Comparison of ENCODE assay signal across 17 mouse cellular contexts in genomic region chr17:15389356-15389755, GRCm38 (mm10). TPM values are rescaled to one million over a fixed set of nuclear protein-coding genes. Genes with fewer than 3 reads are reported as not detected.
DNase-seq lines count a peak whose midpoint lies in the region; ATAC-seq and TF ChIP-seq lines count a peak whose summit lies in the region.
"Had no signal": no experiment of that assay in that cellular context is flagged by ENCODE, and none has a peak within 500 bp of the region (broad histone marks: within the 10 kb centered on the region; RNA-seq: fewer than 3 reads in every experiment).

No protein-coding gene starts in this region.

- no peak for ATAC-seq in midbrain, embryonic 11.5 days (ENCODE audit: low FRiP score)
- ATAC-seq in midbrain, embryonic 14.5 days (ENCODE audit: low FRiP score, low TSS enrichment), result no peak
- ATAC-seq in kidney, embryonic 16.5 days (ENCODE audit: low FRiP score, low TSS enrichment), result 0 out of 2 replicates have a peak, but pooled peaks have one; percentile 49
- ATAC-seq in liver, postnatal 0 days, result peak; percentile 94
- ATAC-seq in hindbrain, embryonic 11.5 days (ENCODE audit: low FRiP score), result no peak

- H3K9me3 ChIP-seq in midbrain, embryonic 11.5 days (ENCODE audit: control insufficient read depth, low read length), result no peaks in the 10 kb centered on the region
- H3K9me3 ChIP-seq in midbrain, embryonic 14.5 days (ENCODE audit: control insufficient read depth, low read length), result no peaks in the 10 kb centered on the region
- H3K9me3 ChIP-seq in kidney, embryonic 16.5 days (ENCODE audit: low read length), result no peaks in the 10 kb centered on the region
- no peaks in the 10 kb centered on the region for H3K9me3 ChIP-seq in liver, postnatal 0 days (ENCODE audit: low read length)
- no peaks in the 10 kb centered on the region for H3K9me3 ChIP-seq in hindbrain, embryonic 11.5 days (ENCODE audit: control insufficient read depth, low read length)
- H3K9me3 ChIP-seq: forebrain, embryonic 12.5 days; heart, embryonic 15.5 days; hindbrain, embryonic 10.5 days; limb, embryonic 10.5 days; lung, embryonic 15.5 days had no signal

- no peak overlapping the region for H3K4me3 ChIP-seq in midbrain, embryonic 11.5 days (ENCODE audit: low read depth, low read length)
- H3K4me3 ChIP-seq in midbrain, embryonic 14.5 days (replicated peaks; ENCODE audit: low read depth, low read length), result no peak overlapping the region
- H3K4me3 ChIP-seq in kidney, embryonic 16.5 days (ENCODE audit: low read length), result no peak overlapping the region
- no peak overlapping the region for H3K4me3 ChIP-seq in liver, postnatal 0 days (ENCODE audit: low read depth, low read length)
- H3K4me3 ChIP-seq in hindbrain, embryonic 11.5 days (ENCODE audit: low read depth, low read length), result no peak overlapping the region
- H3K4me3 ChIP-seq: forebrain, embryonic 12.5 days; heart, embryonic 15.5 days; hindbrain, embryonic 10.5 days; limb, embryonic 10.5 days; lung, embryonic 15.5 days had no signal

- H3K4me1 ChIP-seq in midbrain, embryonic 11.5 days (ENCODE audit: control insufficient read depth, insufficient read depth, low read length), result no peaks in the 10 kb centered on the region
- no peaks in the 10 kb centered on the region for H3K4me1 ChIP-seq in midbrain, embryonic 14.5 days (ENCODE audit: control insufficient read depth, insufficient read depth, low read length)
- H3K4me1 ChIP-seq in kidney, embryonic 16.5 days (ENCODE audit: insufficient read depth, low read length), result no peaks in the 10 kb centered on the region
- no peaks in the 10 kb centered on the region for H3K4me1 ChIP-seq in liver, postnatal 0 days (ENCODE audit: insufficient read depth)
- no peaks in the 10 kb centered on the region for H3K4me1 ChIP-seq in hindbrain, embryonic 11.5 days (replicated peaks; ENCODE audit: control insufficient read depth, insufficient read depth, low read length)
- H3K4me1 ChIP-seq: forebrain, embryonic 12.5 days; heart, embryonic 15.5 days; hindbrain, embryonic 10.5 days; limb, embryonic 10.5 days; lung, embryonic 15.5 days had no signal

- H3K27ac ChIP-seq in midbrain, embryonic 11.5 days (ENCODE audit: low read depth, low read length), result no peak overlapping the region
- H3K27ac ChIP-seq in midbrain, embryonic 14.5 days (replicated peaks; ENCODE audit: low read depth, low read length), result no peak overlapping the region
- no peak overlapping the region for H3K27ac ChIP-seq in kidney, embryonic 16.5 days (ENCODE audit: low read length)
- H3K27ac ChIP-seq in liver, postnatal 0 days (ENCODE audit: low read depth), result peak overlapping the region; percentile 62
- no peak overlapping the region for H3K27ac ChIP-seq in hindbrain, embryonic 11.5 days (ENCODE audit: low read depth, low read length)
- H3K27ac ChIP-seq: forebrain, embryonic 12.5 days; heart, embryonic 15.5 days; hindbrain, embryonic 10.5 days; limb, embryonic 10.5 days; lung, embryonic 15.5 days had no signal

- no peak for TF ChIP-seq CTCF in liver, postnatal 0 days (IDR thresholded peaks at IDR 0.05; ENCODE audit: low read depth)

- TF ChIP-seq EP300 in liver, postnatal 0 days (IDR thresholded peaks at IDR 0.05; ENCODE audit: low read depth), result no peak

- H3K36me3 ChIP-seq in midbrain, embryonic 11.5 days (ENCODE audit: control insufficient read depth, insufficient read depth, low read length), result no peaks in the 10 kb centered on the region
- H3K36me3 ChIP-seq in midbrain, embryonic 14.5 days (ENCODE audit: control insufficient read depth, insufficient read depth, low read length), result no peaks in the 10 kb centered on the region
- no peaks in the 10 kb centered on the region for H3K36me3 ChIP-seq in kidney, embryonic 16.5 days (ENCODE audit: insufficient read depth, low read length)
- H3K36me3 ChIP-seq in liver, postnatal 0 days (replicated peaks; ENCODE audit: insufficient read depth, low read length), result no peaks in the 10 kb centered on the region
- H3K36me3 ChIP-seq in hindbrain, embryonic 11.5 days (ENCODE audit: control insufficient read depth, insufficient read depth, low read length), result no peaks in the 10 kb centered on the region
- H3K36me3 ChIP-seq: forebrain, embryonic 12.5 days; heart, embryonic 15.5 days; hindbrain, embryonic 10.5 days; limb, embryonic 10.5 days; lung, embryonic 15.5 days had no signal

- H3K27me3 ChIP-seq in midbrain, embryonic 11.5 days (ENCODE audit: control insufficient read depth, insufficient read depth, low read length), result no peaks in the 10 kb centered on the region
- no peaks in the 10 kb centered on the region for H3K27me3 ChIP-seq in midbrain, embryonic 14.5 days (ENCODE audit: control insufficient read depth, insufficient read depth, low read length)
- no peaks in the 10 kb centered on the region for H3K27me3 ChIP-seq in kidney, embryonic 16.5 days (ENCODE audit: insufficient read depth, low read length)
- H3K27me3 ChIP-seq in liver, postnatal 0 days (ENCODE audit: insufficient read depth, low read length), result no peaks in the 10 kb centered on the region
- H3K27me3 ChIP-seq in hindbrain, embryonic 11.5 days (ENCODE audit: control insufficient read depth, insufficient read depth, low read length), result no peaks in the 10 kb centered on the region

- 82% methylated on average over 8 of the region's 8 CpGs for WGBS in midbrain, embryonic 11.5 days
- WGBS in midbrain, embryonic 14.5 days, result 85% methylated on average over 8 of the region's 8 CpGs
- 65% methylated on average over 8 of the region's 8 CpGs for WGBS in kidney, embryonic 16.5 days
- WGBS in liver, postnatal 0 days (ENCODE audit: insufficient replicate concordance), result 58% methylated on average over 8 of the region's 8 CpGs
- WGBS in hindbrain, embryonic 11.5 days, result 77% methylated on average over 8 of the region's 8 CpGs

- H3K4me2 ChIP-seq in midbrain, embryonic 11.5 days, result no peak overlapping the region
- H3K4me2 ChIP-seq in midbrain, embryonic 14.5 days (ENCODE audit: low read length), result no peak overlapping the region
- no peak overlapping the region for H3K4me2 ChIP-seq in kidney, embryonic 16.5 days (replicated peaks; ENCODE audit: low read depth, low read length)
- peak overlapping the region; percentile 33; the same call in 1 of the 2 replicates for H3K4me2 ChIP-seq in liver, postnatal 0 days (ENCODE audit: low read depth, low read length)
- H3K4me2 ChIP-seq in hindbrain, embryonic 11.5 days (replicated peaks; ENCODE audit: low read depth, low read length), result no peak overlapping the region
- H3K4me2 ChIP-seq: forebrain, embryonic 12.5 days; heart, embryonic 15.5 days; lung, embryonic 15.5 days had no signal

- peak; percentile 49 for DNase-seq in midbrain, embryonic 11.5 days (ENCODE audit: low spot score, missing footprints)
- no peak for DNase-seq in midbrain, embryonic 14.5 days
- DNase-seq in liver, postnatal 0 days, result peak; percentile 23
- DNase-seq in urinary bladder, postnatal 36 days (ENCODE audit: low spot score in 2 of 2), result no peak
- DNase-seq in gastrocnemius, postnatal 25 days, result no peak
- no peak for DNase-seq in hindbrain, embryonic 11.5 days (ENCODE audit: low spot score)
- DNase-seq: adrenal gland, postnatal 10 days; cerebellum, adult 18-20 months; right cerebral cortex, postnatal 4 days; thymus, postnatal 36 days had no signal

- no peak overlapping the region for H3K9ac ChIP-seq in midbrain, embryonic 11.5 days (ENCODE audit: low read length)
- H3K9ac ChIP-seq in midbrain, embryonic 14.5 days (replicated peaks; ENCODE audit: low read length), result no peak overlapping the region
- H3K9ac ChIP-seq in kidney, embryonic 16.5 days (replicated peaks; ENCODE audit: low read length), result no peak overlapping the region
- no peak overlapping the region for H3K9ac ChIP-seq in liver, postnatal 0 days (replicated peaks)
- no peak overlapping the region for H3K9ac ChIP-seq in hindbrain, embryonic 11.5 days (ENCODE audit: low read depth, low read length)
- H3K9ac ChIP-seq: forebrain, embryonic 12.5 days; heart, embryonic 15.5 days; lung, embryonic 15.5 days had no signal

RNA-seq across cellular contexts. Expression of gene Fam120b, which starts 6.6 kb away (rescaled TPM):
- polyA plus RNA-seq in midbrain, embryonic 11.5 days (2014; fragmentation: Nextera tagmentation; extraction: Ambion mirVana), result 32.2 and 36.3 TPM in 2 replicates
- 36.9 and 49.1 TPM in 2 replicates for polyA plus RNA-seq in midbrain, embryonic 14.5 days (2014; fragmentation: Nextera tagmentation; extraction: Ambion mirVana)
- 31.4 and 32.4 TPM in 2 replicates for polyA plus RNA-seq in kidney, embryonic 16.5 days (2015; fragmentation: Nextera tagmentation; extraction: Ambion mirVana)
- 5.0 and 5.2 TPM in 2 replicates for polyA plus RNA-seq in liver, postnatal 0 days (2015; fragmentation: Nextera tagmentation; extraction: Ambion mirVana)
- total RNA-seq in gastrocnemius, postnatal 25 days (2021), result 10 to 100 TPM in 1 of 2 experiments, 1 to 10 TPM in 1; 8.6 to 10.3 TPM
- 34.7 and 35.8 TPM in 2 replicates for polyA plus RNA-seq in hindbrain, embryonic 11.5 days (2014; fragmentation: Nextera tagmentation; extraction: Ambion mirVana)

RNA-seq across cellular contexts. Expression of gene Dll1, which starts 12.7 kb away (rescaled TPM):
- 61.4 and 68.6 TPM in 2 replicates for polyA plus RNA-seq in midbrain, embryonic 11.5 days (2014; fragmentation: Nextera tagmentation; extraction: Ambion mirVana)
- 23.5 and 24.4 TPM in 2 replicates for polyA plus RNA-seq in midbrain, embryonic 14.5 days (2014; fragmentation: Nextera tagmentation; extraction: Ambion mirVana)
- polyA plus RNA-seq in kidney, embryonic 16.5 days (2015; fragmentation: Nextera tagmentation; extraction: Ambion mirVana), result 34.4 and 36.9 TPM in 2 replicates
- polyA plus RNA-seq in liver, postnatal 0 days (2015; fragmentation: Nextera tagmentation; extraction: Ambion mirVana), result 1.9 and 2.6 TPM in 2 replicates
- 1 to 10 TPM; 3.4 to 3.8 TPM for total RNA-seq in gastrocnemius, postnatal 25 days (2021)
- polyA plus RNA-seq in hindbrain, embryonic 11.5 days (2014; fragmentation: Nextera tagmentation; extraction: Ambion mirVana), result 59.6 and 64.3 TPM in 2 replicates
- total RNA-seq: megakaryocyte progenitor cell, adult 5-6 weeks had no signal

Comparison
In these comparisons a context has a peak if more than half of its experiments do, and no peak if none do; other contexts are left out.
1. DNase-seq: peak in midbrain, embryonic 11.5 days (single experiment) and liver, postnatal 0 days (single experiment); none in midbrain, embryonic 14.5 days (single experiment), urinary bladder, postnatal 36 days (0 of 2), gastrocnemius, postnatal 25 days (single experiment) and hindbrain, embryonic 11.5 days (single experiment).
2. ATAC-seq: peak in kidney, embryonic 16.5 days (single experiment) and liver, postnatal 0 days (single experiment); none in midbrain, embryonic 11.5 days (single experiment), midbrain, embryonic 14.5 days (single experiment) and hindbrain, embryonic 11.5 days (single experiment).